Mouse (Mus musculus): Measurements from ENCODE around the gene Gng8.
A peak's percentile ranks its signal among the peaks of the same experiment; 100 is the strongest.

The Gng8 gene

DNA sequence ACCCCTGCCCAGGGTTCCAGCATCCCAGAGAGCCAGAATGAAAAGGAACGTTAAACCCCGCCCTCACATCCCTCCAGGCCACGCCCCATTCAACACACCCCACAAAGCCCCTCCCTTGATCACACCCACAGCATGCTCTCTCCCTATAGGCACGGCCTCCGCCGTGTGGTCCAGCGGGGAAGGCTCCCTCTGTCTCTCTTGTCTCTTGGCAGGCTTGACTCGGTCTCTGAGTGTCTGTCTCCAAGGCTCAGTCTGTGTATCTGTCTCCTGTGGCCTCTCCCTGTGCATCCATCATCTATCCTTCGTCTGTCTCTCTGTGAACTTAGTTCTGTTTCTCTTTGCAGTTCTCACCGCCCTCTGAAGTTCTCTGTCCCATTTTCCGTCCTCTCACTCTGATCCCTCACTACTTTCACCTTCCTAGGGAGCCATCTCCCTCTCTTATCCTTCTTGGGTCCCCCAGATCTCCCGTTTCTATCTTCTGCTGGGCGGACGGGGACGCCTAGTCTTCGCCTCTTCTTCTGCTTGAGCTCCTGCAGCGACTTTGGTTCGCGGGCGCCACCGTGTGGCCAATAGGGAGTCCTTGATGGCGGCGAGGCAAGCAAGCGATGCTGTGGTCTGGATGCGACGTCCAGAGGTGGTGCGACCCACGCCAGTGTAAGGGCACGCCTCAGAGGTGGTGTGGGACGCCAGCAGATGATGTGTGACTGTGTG lies at the start of gene Gng8:
Gene Gng8 (plus strand): TSS at position 146 of the 711 bp plus-strand sequence.
- DNase-seq: peak; percentile 93

DNA sequence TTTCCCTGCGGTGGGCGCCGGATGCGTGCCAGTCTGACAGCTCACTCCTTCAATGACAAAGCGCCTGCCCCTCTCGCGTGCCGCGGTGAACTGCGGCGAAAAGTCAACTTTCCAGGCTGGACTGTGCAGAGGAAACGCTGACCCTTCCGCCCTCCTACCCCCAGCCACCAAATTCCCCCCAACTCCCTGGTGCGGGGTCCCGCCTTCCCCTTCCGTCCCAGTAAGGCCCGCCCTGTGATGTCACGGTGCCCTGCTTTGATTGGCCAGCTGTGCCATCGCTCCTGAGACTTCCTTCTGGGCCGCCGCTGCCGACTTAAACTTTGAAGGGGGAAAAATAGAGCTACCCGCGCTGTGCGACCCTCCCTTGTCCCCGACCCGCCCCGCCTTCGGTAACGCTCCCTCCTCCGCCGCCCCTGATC lies 48.9 kb upstream of the Gng8 start, which contains the start of gene Prkd2:
Gene Prkd2 (plus strand): TSS at position 258 of the 419 bp plus-strand sequence.
- peak; percentile 97 for DNase-seq

- peak; percentile 56 for DNase-seq
These were observed 48.0 kb upstream of the Gng8 start for GRCm38 (mm10) chr7:16843441-16844171.

- peak; percentile 51 for DNase-seq
These were observed 46.9 kb upstream of the Gng8 start for GRCm38 (mm10) chr7:16844696-16845071.

DNA sequence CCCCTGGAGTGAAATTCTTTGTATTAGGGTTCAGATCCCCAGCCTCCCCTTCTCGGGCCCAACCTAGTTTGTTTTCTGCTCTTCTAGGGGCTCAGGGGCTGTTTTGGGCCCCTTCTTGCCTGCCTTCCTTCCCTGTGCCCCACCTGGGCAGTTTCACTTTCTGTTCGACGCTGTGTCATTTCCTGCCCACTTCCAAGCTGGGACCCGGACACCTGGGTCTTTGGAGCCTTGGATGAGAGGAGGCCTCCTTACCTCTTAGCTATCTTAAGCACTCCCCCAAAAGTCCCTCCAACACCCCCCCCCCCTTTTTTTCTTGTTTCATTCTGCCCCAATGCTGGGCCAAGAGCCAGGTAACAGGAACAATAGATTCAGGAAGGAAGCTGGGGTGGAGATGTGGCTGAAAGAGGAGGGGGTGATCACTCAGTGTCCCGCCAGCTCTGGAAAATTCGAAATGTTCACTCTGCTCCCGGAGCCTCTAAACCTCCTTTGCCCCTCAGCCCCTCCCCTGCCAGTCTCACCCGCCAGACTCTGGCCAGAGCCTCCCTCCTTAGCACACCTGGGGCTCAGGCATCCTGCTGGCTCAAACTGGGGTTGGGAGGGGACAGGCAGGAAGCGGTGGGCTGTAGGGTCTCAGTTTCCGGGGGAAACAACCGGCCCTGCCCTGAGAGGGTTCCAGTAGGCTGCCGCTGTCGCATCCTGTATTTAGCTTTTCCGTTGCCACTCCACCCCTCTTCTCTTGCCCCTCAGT lies 46.3 kb upstream of the Gng8 start:
- DNase-seq: peak; percentile 81

DNA sequence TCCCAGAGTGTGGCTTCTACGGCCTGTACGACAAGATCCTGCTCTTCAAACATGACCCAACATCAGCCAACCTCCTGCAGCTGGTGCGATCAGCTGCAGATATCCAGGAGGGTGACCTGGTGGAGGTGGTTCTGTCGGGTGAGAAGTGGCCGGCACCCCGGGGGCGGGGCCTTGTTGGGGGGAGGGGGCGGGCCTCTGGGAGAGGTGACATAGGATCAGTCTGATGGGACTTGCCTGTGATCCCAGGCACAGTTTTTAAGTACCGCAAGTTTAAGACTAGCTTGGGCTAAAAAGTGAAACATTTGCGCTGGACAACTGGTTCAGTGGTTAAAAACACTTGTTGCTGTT lies 45.8 kb upstream of the Gng8 start:
- no peak for DNase-seq

GRCm38 (mm10) chr7:16846775-16847174 lies 44.8 kb upstream of the Gng8 start:
- DNase-seq: no peak

- DNase-seq: no peak
These were observed 44.1 kb upstream of the Gng8 start for GRCm38 (mm10) chr7:16847507-16847906.

DNA sequence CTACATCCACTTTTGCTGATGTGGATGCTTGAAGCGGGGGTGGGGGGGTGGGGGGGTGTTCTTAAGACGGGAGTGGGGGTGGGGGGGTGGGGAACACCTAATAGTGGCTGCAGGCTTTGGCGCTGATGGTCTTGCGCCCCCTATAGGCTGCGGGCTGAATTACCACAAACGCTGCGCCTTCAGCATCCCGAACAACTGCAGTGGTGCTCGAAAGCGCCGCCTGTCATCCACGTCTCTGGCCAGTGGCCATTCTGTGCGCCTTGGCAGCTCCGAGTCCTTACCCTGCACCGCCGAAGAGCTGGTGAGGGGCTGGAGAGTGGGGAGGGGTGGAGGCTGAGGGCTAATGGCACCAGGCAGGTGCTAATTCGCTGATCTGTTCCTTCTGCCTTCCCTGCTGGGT lies 43.0 kb upstream of the Gng8 start:
- DNase-seq: peak; percentile 70

- DNase-seq: no peak
These were observed 40.0 kb upstream of the Gng8 start for GRCm38 (mm10) chr7:16851636-16852035.

DNA sequence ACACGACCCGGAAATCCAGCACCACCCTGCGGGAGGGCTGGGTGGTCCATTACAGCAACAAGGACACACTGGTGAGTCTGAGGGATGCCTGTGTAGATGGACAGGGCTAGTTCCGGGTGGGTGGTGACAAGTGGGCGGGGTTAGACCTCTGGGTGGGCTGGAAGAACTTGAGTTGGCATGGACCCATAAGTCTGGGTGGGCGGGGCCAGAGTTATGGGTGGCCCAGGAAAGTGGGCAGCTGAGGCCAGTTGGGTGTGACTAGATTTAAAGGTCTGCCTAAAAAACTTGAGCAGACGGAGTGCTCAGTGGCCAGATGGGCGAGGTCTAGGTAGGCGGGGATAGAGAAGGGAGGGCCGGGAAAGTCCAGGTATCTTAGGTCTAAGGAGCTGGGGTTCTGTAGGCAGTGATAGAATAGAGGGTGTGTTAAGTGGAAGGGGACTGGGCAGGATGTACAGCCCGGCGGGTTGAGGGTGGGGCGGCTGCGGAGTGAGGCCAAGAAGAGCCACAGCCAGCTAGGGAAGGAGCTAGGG lies 38.2 kb upstream of the Gng8 start:
- DNase-seq: peak; percentile 72

- peak; percentile 44 for DNase-seq
These were observed 33.2 kb upstream of the Gng8 start for GRCm38 (mm10) chr7:16858336-16858735.

- DNase-seq: peak; percentile 75
These were observed 31.5 kb upstream of the Gng8 start for GRCm38 (mm10) chr7:16859902-16860651.

DNA sequence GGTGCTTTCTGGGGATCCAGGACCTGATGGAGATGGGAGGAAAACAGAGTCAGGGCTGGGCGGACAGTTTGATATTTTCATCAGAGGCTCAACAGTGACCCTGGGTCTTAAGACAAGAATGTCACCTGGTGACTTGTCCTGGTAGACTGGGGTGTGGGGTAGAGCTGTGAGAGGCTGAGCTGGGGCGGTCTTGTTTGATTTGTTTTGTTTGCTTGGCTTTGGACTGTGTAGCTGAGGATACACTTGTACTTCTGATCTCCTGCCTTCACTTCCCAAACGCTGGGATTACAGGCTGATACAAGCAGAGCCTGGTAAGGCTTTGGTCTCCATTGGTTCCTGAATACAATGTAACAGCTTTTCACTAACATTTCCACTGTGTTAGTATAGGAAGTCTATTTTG lies 24.1 kb upstream of the Gng8 start:
- no peak for DNase-seq

GRCm38 (mm10) chr7:16869497-16869896 lies 22.1 kb upstream of the Gng8 start:
- DNase-seq: no peak

- DNase-seq: no peak
These were observed 20.0 kb upstream of the Gng8 start for GRCm38 (mm10) chr7:16871600-16871999.

DNA sequence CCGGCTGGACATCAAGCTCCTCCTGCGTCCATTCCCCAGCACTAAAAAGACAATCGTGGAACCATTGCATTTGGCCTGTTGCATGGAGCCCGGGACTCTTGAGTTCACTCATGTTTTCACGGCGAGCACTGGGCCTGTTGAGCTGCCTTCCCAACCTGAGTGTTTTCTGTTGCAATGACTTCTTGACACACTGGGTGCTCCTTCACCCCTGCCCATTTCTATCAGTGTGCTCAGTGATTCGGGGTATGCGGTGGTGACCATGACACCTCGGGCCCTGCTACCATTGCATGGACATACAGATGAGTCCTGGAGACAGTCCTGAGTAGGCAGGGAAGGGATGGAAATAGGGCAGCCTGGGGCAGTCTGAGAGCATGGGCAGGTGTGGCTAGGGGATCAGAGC lies 19.1 kb upstream of the Gng8 start:
- DNase-seq: no peak

GRCm38 (mm10) chr7:16873392-16873791 lies 18.2 kb upstream of the Gng8 start:
- no peak for DNase-seq

DNA sequence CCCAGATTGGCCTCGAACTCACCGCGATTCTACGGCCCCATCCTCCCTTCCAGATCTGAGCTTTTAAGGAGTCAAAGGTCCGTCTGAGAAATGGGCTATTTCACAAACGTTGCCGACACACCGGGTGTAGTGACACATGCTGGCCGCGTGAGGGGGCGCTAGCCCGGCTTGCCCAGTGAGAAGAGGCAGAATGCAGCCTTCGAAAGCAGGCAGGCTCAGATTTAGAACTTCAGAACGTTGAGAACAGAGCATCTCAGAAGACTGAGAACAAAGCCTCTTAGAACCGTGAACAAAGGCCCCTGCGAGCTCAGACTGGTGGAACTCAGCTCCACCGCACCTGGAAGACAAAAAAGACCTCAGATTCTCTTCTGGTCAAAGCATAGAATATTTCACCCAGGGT lies 17.4 kb upstream of the Gng8 start:
- peak; percentile 85 for DNase-seq

DNA sequence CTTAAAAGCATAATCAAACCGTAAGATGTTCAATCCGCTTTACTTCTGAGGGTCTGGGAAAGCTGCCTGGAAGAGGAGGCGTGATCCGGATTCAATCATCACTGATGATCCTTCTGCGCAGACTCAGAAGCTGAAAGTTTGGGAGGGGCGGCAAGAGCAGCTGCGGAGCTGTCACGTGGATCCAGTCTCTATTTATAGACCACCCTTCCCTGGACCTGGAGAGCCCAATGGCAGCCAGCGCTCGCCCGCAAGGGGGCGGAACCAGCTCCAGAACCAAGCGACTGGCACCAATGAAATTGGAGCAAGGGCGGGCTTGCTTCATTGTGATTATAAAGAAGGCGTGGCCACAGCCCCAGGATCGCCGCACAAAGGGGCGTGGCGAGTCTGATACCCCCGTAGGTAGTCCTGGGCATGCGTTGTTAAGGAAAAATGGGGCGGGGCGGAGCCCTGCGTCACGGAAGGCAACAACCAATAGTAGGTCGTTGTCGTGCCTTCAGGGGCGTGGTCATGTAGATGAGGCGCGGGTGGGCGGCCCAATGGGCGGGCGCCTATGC lies 16.8 kb upstream of the Gng8 start:
- DNase-seq: peak; percentile 100

DNA sequence AGATGAGACGGTGACA lies 16.5 kb upstream of the Gng8 start, which contains the start of gene Dact3:
Gene Dact3 (plus strand): TSS at position 8 of the 16 bp plus-strand sequence.
- no peak for DNase-seq

DNA sequence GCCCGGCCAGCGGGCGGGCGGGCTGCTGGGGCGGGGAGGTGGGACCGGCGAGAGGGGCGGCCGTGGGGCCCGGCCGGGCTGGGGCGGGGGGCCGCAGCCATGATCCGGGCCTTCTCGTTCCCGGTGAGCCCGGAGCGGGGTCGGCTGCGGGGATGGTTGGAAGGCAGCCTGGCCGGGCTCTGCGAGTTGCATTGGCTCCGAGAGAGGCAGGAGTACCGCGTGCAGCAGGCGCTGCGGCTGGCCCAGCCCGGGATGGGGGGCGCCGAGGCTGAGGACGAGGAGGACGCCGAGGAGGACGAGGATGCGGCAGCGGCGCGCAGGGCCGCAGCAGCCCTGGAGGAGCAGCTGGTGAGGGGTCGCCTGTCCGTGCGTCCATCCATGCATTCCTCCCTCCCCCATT lies 16.3 kb upstream of the Gng8 start:
- DNase-seq: no peak

DNA sequence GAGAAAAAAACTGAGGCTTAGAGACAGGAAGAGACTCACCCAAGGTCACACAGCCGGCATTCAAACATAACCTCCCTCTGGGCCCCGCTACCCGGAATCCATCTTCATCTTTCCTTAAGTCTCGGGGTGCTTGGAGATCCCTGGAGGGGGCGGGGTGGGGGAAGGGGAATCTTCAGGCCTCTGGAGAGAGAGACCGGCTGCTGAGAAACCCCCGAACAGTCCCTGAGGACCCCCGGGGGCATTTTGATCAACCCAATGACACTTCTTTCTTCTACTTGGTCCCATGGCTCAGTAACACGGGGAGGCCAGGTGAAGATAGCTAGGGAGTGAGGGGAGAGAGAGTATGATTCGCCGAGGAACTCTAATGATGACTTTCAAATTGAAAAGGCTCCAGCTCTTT lies 15.6 kb upstream of the Gng8 start:
- no peak for DNase-seq

Data from lung, postnatal 36 days (tissue).